Mouse (Mus musculus): ENCODE results near the gene Gm2897. TPM values are rescaled to one million over a fixed set of nuclear protein-coding genes. Genes with fewer than 3 reads are reported as not detected.
"Not testable (repeated sequence)": the region's sequence is repeated elsewhere in the genome, so short reads cannot be mapped to it uniquely, and the experiment has no call there.

Gm2897 gene
- polyA plus RNA-seq (2015; fragmentation: Nextera tagmentation; extraction: Ambion mirVana), result 1.1 and 1.5 TPM in 2 replicates

- peak within 1 kb of the TSS; percentile 41; the same call in 1 of the 2 replicates for H3K9ac ChIP-seq
- peak within 1 kb of the TSS; percentile 49 for H3K4me3 ChIP-seq (replicated peaks)
- H3K36me3 ChIP-seq; H3K9me3 ChIP-seq; ATAC-seq; H3K27me3 ChIP-seq (replicated peaks); H3K27ac ChIP-seq; H3K4me1 ChIP-seq (replicated peaks): not testable (repeated sequence)
- H3K4me2 ChIP-seq (replicated peaks), result peak within 1 kb of the TSS; percentile 81
- 4% methylated on average over 33 of the region's 40 CpGs for WGBS
Measured at GRCm38 (mm10) chr14:3048727-3049512, at the start of gene Gm2897. Gm2897 (plus strand) TSS chr14:3049285.

DNA sequence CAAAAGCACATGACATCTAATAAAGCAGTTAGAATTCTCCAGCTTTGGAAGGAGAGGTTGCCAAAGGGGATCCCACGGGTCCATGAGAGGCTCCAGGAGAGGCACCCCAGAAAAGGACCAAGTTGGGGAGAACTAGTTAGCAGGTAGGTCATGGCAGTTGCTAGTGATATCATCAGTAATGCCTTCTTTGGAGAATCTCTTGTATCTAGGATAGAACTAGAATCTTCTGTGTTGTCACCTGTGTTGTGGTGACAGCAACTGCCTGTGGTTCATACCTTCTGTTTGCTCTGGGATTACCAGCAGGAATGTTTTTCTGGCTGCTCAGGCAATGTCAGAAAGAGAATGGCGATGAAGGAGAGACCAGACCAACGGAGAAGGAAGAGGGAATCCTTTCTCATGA is 19.4 kb upstream of the Gm2897 start, which contains the start of gene Gm2888:
Gene Gm2888 (plus strand): TSS at position 301 of the 400 bp plus-strand sequence.
- 75% methylated on average over 3 of the region's 3 CpGs for WGBS
- H3K4me1 ChIP-seq (replicated peaks); ATAC-seq: not testable (repeated sequence)

DNA sequence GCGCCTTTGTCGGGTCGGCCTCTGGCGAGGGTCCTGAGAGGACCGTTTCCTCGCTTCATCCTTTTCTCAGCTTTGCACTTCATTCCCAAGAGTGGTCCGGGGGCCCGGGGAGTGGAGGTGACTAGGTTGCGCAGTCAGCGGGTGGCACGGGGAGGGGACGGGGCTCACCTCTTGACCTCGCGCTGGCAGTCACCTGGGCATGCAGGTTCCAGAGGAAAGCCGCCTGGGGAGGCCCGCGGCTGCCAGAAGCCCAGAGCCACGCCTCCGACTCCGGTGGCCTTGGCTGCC is 372 bp downstream of the Gm2897 start:
- H3K4me1 ChIP-seq (replicated peaks); H3K36me3 ChIP-seq; H3K27me3 ChIP-seq (replicated peaks); H3K27ac ChIP-seq; ATAC-seq; H3K9me3 ChIP-seq: not testable (repeated sequence)
- peak overlapping the region; percentile 81 for H3K4me2 ChIP-seq (replicated peaks)
- peak overlapping the region; percentile 41; the same call in 1 of the 2 replicates for H3K9ac ChIP-seq
- WGBS, result under 1% methylated on average over 20 of the region's 20 CpGs
- H3K4me3 ChIP-seq (replicated peaks), result peak overlapping the region; percentile 49

More for the DNA sequence above, 19.4 kb upstream of the Gm2897 start, which contains the start of gene Gm2888:
- not testable (repeated sequence) for H3K4me3 ChIP-seq (replicated peaks); H3K9ac ChIP-seq; H3K27me3 ChIP-seq (replicated peaks); H3K4me2 ChIP-seq (replicated peaks); H3K27ac ChIP-seq; H3K36me3 ChIP-seq; H3K9me3 ChIP-seq

- 6% methylated on average over 6 of the region's 8 CpGs for WGBS
- H3K4me2 ChIP-seq (replicated peaks); ATAC-seq; H3K9ac ChIP-seq; H3K27me3 ChIP-seq (replicated peaks); H3K4me1 ChIP-seq (replicated peaks); H3K4me3 ChIP-seq (replicated peaks); H3K27ac ChIP-seq; H3K9me3 ChIP-seq; H3K36me3 ChIP-seq: not testable (repeated sequence)
Measured at GRCm38 (mm10) chr14:3050087-3050486, 1.0 kb downstream of the Gm2897 start.

- not testable (repeated sequence) for H3K27me3 ChIP-seq (replicated peaks); H3K4me3 ChIP-seq (replicated peaks); H3K9ac ChIP-seq; H3K27ac ChIP-seq; H3K36me3 ChIP-seq; H3K4me1 ChIP-seq (replicated peaks); H3K4me2 ChIP-seq (replicated peaks); H3K9me3 ChIP-seq; ATAC-seq
- 93% methylated on average over 13 of the region's 25 CpGs for WGBS
Measured at GRCm38 (mm10) chr14:3116051-3116450, 67.0 kb downstream of the Gm2897 start.

Other genes with a start within 250 kb of the Gm2897 start
- gene Gm2888, start 19.3 kb upstream of the Gm2897 start, polyA plus RNA-seq (2015; fragmentation: Nextera tagmentation; extraction: Ambion mirVana), result not detected in 2 replicates
- not detected in 2 replicates for gene Gm10340, start 84.7 kb downstream of the Gm2897 start, polyA plus RNA-seq (2015; fragmentation: Nextera tagmentation; extraction: Ambion mirVana)
- not detected in 2 replicates for gene Gm5795, start 139.0 kb downstream of the Gm2897 start, polyA plus RNA-seq (2015; fragmentation: Nextera tagmentation; extraction: Ambion mirVana)
- 3.6 and 4.5 TPM in 2 replicates for gene D830030K20Rik, start 159.2 kb downstream of the Gm2897 start, polyA plus RNA-seq (2015; fragmentation: Nextera tagmentation; extraction: Ambion mirVana)

Measured in intestine, embryonic 15.5 days (tissue).